Mouse (Mus musculus) granulocyte monocyte progenitor cell, adult 5-6 weeks (primary cell): ENCODE measurements around the gene Stkld1. TPM values are rescaled to one million over a fixed set of nuclear protein-coding genes. Genes with fewer than 3 reads are reported as not detected.
"Not testable (repeated sequence)": the region's sequence is repeated elsewhere in the genome, so short reads cannot be mapped to it uniquely, and the experiment has no call there.

ENCODE experiments used
- ATAC-seq: replicated peaks from 2 replicates; pipeline ENCODE4 v1.8.0; 2016; ENCODE audit warnings: mild to moderate bottlenecking, moderate TSS enrichment, inconsistent platforms; ENCODE audit not compliant: poor library complexity, severe bottlenecking
- total RNA-seq, 2 experiments: library from RNA; stranded (forward) in 1 of 2; stranded (reverse) in 1 of 2; fragments of 200-712, 200-1000 nt in 1 of 2; fragments of >200 nt in 1 of 2; fragmentation: Nextera tagmentation in 1 of 2; gene quantifications; 2 replicates each; pipeline ENCODE4 v1.2.3; 2014 to 2017

The Stkld1 gene
- total RNA-seq (2014; fragmentation: Nextera tagmentation) (2.2 and 2.9 TPM in 2 replicates), total RNA-seq (2017) (0.09 TPM in 1 of 2 replicates, not detected in the other)

- peak; percentile 87 for ATAC-seq
Measured at GRCm38 (mm10) chr2:26933304-26934055, at the start of gene Stkld1, which contains the start of gene Surf4. Gene Stkld1 (plus strand): TSS chr2:26934047. Gene Surf4 (minus strand): TSS chr2:26933928.

- not testable (repeated sequence) for ATAC-seq
Measured at GRCm38 (mm10) chr2:26885541-26885940, 48.3 kb upstream of the Stkld1 start.

- ATAC-seq, result not testable (repeated sequence)
Measured at GRCm38 (mm10) chr2:26886170-26886569, 47.7 kb upstream of the Stkld1 start.

- no peak for ATAC-seq
Measured at GRCm38 (mm10) chr2:26895898-26896297, 37.9 kb upstream of the Stkld1 start.

- no peak for ATAC-seq
Measured at GRCm38 (mm10) chr2:26900731-26901130, 33.1 kb upstream of the Stkld1 start.

GRCm38 (mm10) chr2:26901834-26902400 is 31.9 kb upstream of the Stkld1 start:
- no peak for ATAC-seq

GRCm38 (mm10) chr2:26902467-26903220 is 31.2 kb upstream of the Stkld1 start, which contains the start of gene Surf6:
Gene Surf6 (minus strand): TSS chr2:26902879.
- peak; percentile 93 for ATAC-seq

GRCm38 (mm10) chr2:26903311-26903710 is 30.5 kb upstream of the Stkld1 start:
- ATAC-seq, result no peak

- no peak for ATAC-seq
Measured at GRCm38 (mm10) chr2:26905936-26906335, 27.9 kb upstream of the Stkld1 start.

GRCm38 (mm10) chr2:26906431-26906830 is 27.4 kb upstream of the Stkld1 start:
- no peak for ATAC-seq

- ATAC-seq, result no peak
Measured at GRCm38 (mm10) chr2:26907109-26907508, 26.7 kb upstream of the Stkld1 start.

GRCm38 (mm10) chr2:26908710-26909386 is 25.0 kb upstream of the Stkld1 start:
- no peak for ATAC-seq

GRCm38 (mm10) chr2:26909387-26909784 is 24.5 kb upstream of the Stkld1 start:
- ATAC-seq, result no peak

GRCm38 (mm10) chr2:26910124-26910993 is 23.5 kb upstream of the Stkld1 start, which contains the start of the genes Med22 and Rpl7a:
Gene Med22 (minus strand): TSS chr2:26910677.
Gene Rpl7a (plus strand): TSS chr2:26910764.
- peak; percentile 81 for ATAC-seq

- ATAC-seq, result peak; percentile 31
Measured at GRCm38 (mm10) chr2:26910994-26911765, 22.7 kb upstream of the Stkld1 start.

- ATAC-seq, result no peak
Measured at GRCm38 (mm10) chr2:26912253-26912770, 21.5 kb upstream of the Stkld1 start.

- ATAC-seq, result no peak
Measured at GRCm38 (mm10) chr2:26913416-26914147, 20.3 kb upstream of the Stkld1 start.
